Mouse (Mus musculus): Measurements from ENCODE around the gene G6pc2. TPM values are rescaled to one million over a fixed set of nuclear protein-coding genes. Genes with fewer than 3 reads are reported as not detected.

Gene G6pc2
- not detected in 2 replicates for polyA plus RNA-seq (2015; fragmentation: Nextera tagmentation; extraction: Ambion mirVana)

GRCm38 (mm10) chr2:69210773-69211172 is at the start of gene G6pc2:
Gene G6pc2, plus strand, starts transcription at chr2:69211073.
- H3K27me3 ChIP-seq: no peaks in the 10 kb centered on the region
- 73% methylated on average over 7 of the region's 7 CpGs for WGBS
- ATAC-seq (ENCODE audit: low FRiP score, low read depth): no peak
- H3K9ac ChIP-seq: no peak within 1 kb of the TSS
- H3K36me3 ChIP-seq: no peaks in the 10 kb centered on the region
- no peak within 1 kb of the TSS for H3K4me2 ChIP-seq (replicated peaks)
- H3K27ac ChIP-seq: no peak within 1 kb of the TSS
- H3K4me1 ChIP-seq: no peaks in the 10 kb centered on the region
- H3K4me3 ChIP-seq: no peak within 1 kb of the TSS
- H3K9me3 ChIP-seq: no peaks in the 10 kb centered on the region

- H3K9ac ChIP-seq: no peak overlapping the region
- no peaks in the 10 kb centered on the region for H3K36me3 ChIP-seq
- no peak overlapping the region for H3K4me2 ChIP-seq (replicated peaks)
- WGBS: 61% methylated on average over 9 of the region's 9 CpGs
- no peaks in the 10 kb centered on the region for H3K4me1 ChIP-seq
- no peaks in the 10 kb centered on the region for H3K27me3 ChIP-seq
- no peak overlapping the region for H3K27ac ChIP-seq
- H3K9me3 ChIP-seq: 0 out of 2 replicates have a peak, but pooled peaks cover 3% of the 10 kb centered on the region
- ATAC-seq (ENCODE audit: low FRiP score, low read depth): no peak
- no peak overlapping the region for H3K4me3 ChIP-seq
These were observed 40.3 kb upstream of the G6pc2 start for GRCm38 (mm10) chr2:69170395-69171077.

- H3K27me3 ChIP-seq: no peaks in the 10 kb centered on the region
- H3K9ac ChIP-seq: no peak overlapping the region
- no peak for ATAC-seq (ENCODE audit: low FRiP score, low read depth)
- no peak overlapping the region for H3K4me3 ChIP-seq
- no peak overlapping the region for H3K27ac ChIP-seq
- 81% methylated on average over 5 of the region's 5 CpGs for WGBS
- H3K36me3 ChIP-seq: no peaks in the 10 kb centered on the region
- H3K4me1 ChIP-seq: no peaks in the 10 kb centered on the region
- no peak overlapping the region for H3K4me2 ChIP-seq (replicated peaks)
- H3K9me3 ChIP-seq: 0 out of 2 replicates have a peak, but pooled peaks cover 3% of the 10 kb centered on the region
These were observed 35.6 kb upstream of the G6pc2 start for GRCm38 (mm10) chr2:69175296-69175695.

GRCm38 (mm10) chr2:69179721-69180120 is 31.2 kb upstream of the G6pc2 start:
- Histone ChIP-seq H3K9ac (no peak overlapping the region), H3K27ac (no peak overlapping the region), H3K4me2 (replicated peaks) (no peak overlapping the region), H3K36me3 (no peaks in the 10 kb centered on the region), H3K4me3 (no peak overlapping the region), H3K4me1 (no peaks in the 10 kb centered on the region), H3K27me3 (no peaks in the 10 kb centered on the region), H3K9me3 (no peaks in the 10 kb centered on the region)
- no peak for ATAC-seq (ENCODE audit: low FRiP score, low read depth)
- 93% methylated on average over 4 of the region's 4 CpGs for WGBS

- Histone ChIP-seq H3K4me3 (no peak overlapping the region), H3K9me3 (no peaks in the 10 kb centered on the region), H3K4me1 (no peaks in the 10 kb centered on the region), H3K4me2 (replicated peaks) (no peak overlapping the region), H3K27ac (no peak overlapping the region), H3K36me3 (peaks cover 3% of the 10 kb centered on the region), H3K9ac (no peak overlapping the region), H3K27me3 (no peaks in the 10 kb centered on the region)
- ATAC-seq (ENCODE audit: low FRiP score, low read depth): no peak
- WGBS: 76% methylated on average over 2 of the region's 2 CpGs
These were observed 22.9 kb upstream of the G6pc2 start for GRCm38 (mm10) chr2:69187990-69188389.

GRCm38 (mm10) chr2:69188732-69189131 is 22.1 kb upstream of the G6pc2 start:
- H3K36me3 ChIP-seq: peaks cover 11% of the 10 kb centered on the region
- no peak overlapping the region for H3K4me3 ChIP-seq
- ATAC-seq (ENCODE audit: low FRiP score, low read depth): no peak
- WGBS: 90% methylated on average over 6 of the region's 6 CpGs
- no peaks in the 10 kb centered on the region for H3K4me1 ChIP-seq
- H3K4me2 ChIP-seq (replicated peaks): no peak overlapping the region
- H3K27ac ChIP-seq: no peak overlapping the region
- no peaks in the 10 kb centered on the region for H3K9me3 ChIP-seq
- no peak overlapping the region for H3K9ac ChIP-seq
- H3K27me3 ChIP-seq: no peaks in the 10 kb centered on the region

GRCm38 (mm10) chr2:69189222-69189621 is 21.7 kb upstream of the G6pc2 start:
- Histone ChIP-seq H3K36me3 (peaks cover 16% of the 10 kb centered on the region), H3K4me3 (no peak overlapping the region), H3K27me3 (no peaks in the 10 kb centered on the region), H3K27ac (no peak overlapping the region), H3K9me3 (no peaks in the 10 kb centered on the region), H3K4me1 (no peaks in the 10 kb centered on the region), H3K9ac (no peak overlapping the region), H3K4me2 (replicated peaks) (no peak overlapping the region)
- 64% methylated on average over 4 of the region's 4 CpGs for WGBS
- no peak for ATAC-seq (ENCODE audit: low FRiP score, low read depth)

GRCm38 (mm10) chr2:69191059-69191458 is 19.8 kb upstream of the G6pc2 start:
- WGBS: 84% methylated on average over 5 of the region's 5 CpGs
- Histone ChIP-seq H3K4me2 (replicated peaks) (no peak overlapping the region), H3K4me1 (no peaks in the 10 kb centered on the region), H3K9me3 (no peaks in the 10 kb centered on the region), H3K36me3 (peaks cover 32% of the 10 kb centered on the region), H3K4me3 (no peak overlapping the region), H3K27me3 (no peaks in the 10 kb centered on the region), H3K27ac (no peak overlapping the region), H3K9ac (no peak overlapping the region)
- ATAC-seq (ENCODE audit: low FRiP score, low read depth): no peak

GRCm38 (mm10) chr2:69193555-69193954 is 17.3 kb upstream of the G6pc2 start:
- Histone ChIP-seq H3K27ac (no peak overlapping the region), H3K9ac (no peak overlapping the region), H3K36me3 (peaks cover 45% of the 10 kb centered on the region), H3K4me1 (no peaks in the 10 kb centered on the region), H3K4me3 (no peak overlapping the region), H3K27me3 (no peaks in the 10 kb centered on the region), H3K9me3 (no peaks in the 10 kb centered on the region), H3K4me2 (replicated peaks) (no peak overlapping the region)
- ATAC-seq (ENCODE audit: low FRiP score, low read depth): no peak
- 82% methylated on average over 5 of the region's 5 CpGs for WGBS

- Histone ChIP-seq H3K4me1 (peaks cover 11% of the 10 kb centered on the region), H3K9me3 (no peaks in the 10 kb centered on the region), H3K4me3 (peak overlapping the region; percentile 87), H3K27me3 (no peaks in the 10 kb centered on the region), H3K4me2 (replicated peaks) (peak overlapping the region; percentile 75), H3K27ac (no peak overlapping the region), H3K9ac (peak overlapping the region; percentile 86), H3K36me3 (peaks cover 18% of the 10 kb centered on the region)
- 17% methylated on average over 6 of the region's 6 CpGs for WGBS
- ATAC-seq (ENCODE audit: low FRiP score, low read depth): no peak
These were observed 5.7 kb upstream of the G6pc2 start for GRCm38 (mm10) chr2:69205185-69205584.

GRCm38 (mm10) chr2:69205791-69206351 is 5.0 kb upstream of the G6pc2 start, which contains the start of gene Spc25:
Gene Spc25, minus strand, starts transcription at chr2:69206194.
- H3K36me3 ChIP-seq: peaks cover 16% of the 10 kb centered on the region
- H3K4me2 ChIP-seq (replicated peaks): peak within 1 kb of the TSS; percentile 75
- no peaks in the 10 kb centered on the region for H3K9me3 ChIP-seq
- peak within 1 kb of the TSS; percentile 78; the same call in 1 of the 2 replicates for H3K27ac ChIP-seq
- peak; percentile 100 for ATAC-seq (ENCODE audit: low FRiP score, low read depth)
- H3K4me3 ChIP-seq: peak within 1 kb of the TSS; percentile 87
- H3K4me1 ChIP-seq: peaks cover 11% of the 10 kb centered on the region
- H3K9ac ChIP-seq: peak within 1 kb of the TSS; percentile 86
- no peaks in the 10 kb centered on the region for H3K27me3 ChIP-seq
- WGBS: under 1% methylated on average over 46 of the region's 46 CpGs

- Histone ChIP-seq H3K36me3 (peaks cover 9% of the 10 kb centered on the region), H3K9ac (no peak overlapping the region), H3K9me3 (no peaks in the 10 kb centered on the region), H3K27ac (no peak overlapping the region), H3K4me2 (replicated peaks) (peak overlapping the region; percentile 51), H3K4me3 (peak overlapping the region; percentile 87), H3K4me1 (peaks cover 11% of the 10 kb centered on the region), H3K27me3 (no peaks in the 10 kb centered on the region)
- ATAC-seq (ENCODE audit: low FRiP score, low read depth): 0 out of 2 replicates have a peak, but pooled peaks have one; percentile 13
- 21% methylated on average over 7 of the region's 7 CpGs for WGBS
These were observed 4.3 kb upstream of the G6pc2 start for GRCm38 (mm10) chr2:69206523-69206922.

Measured in limb, embryonic 13.5 days (tissue).